Mouse (Mus musculus) cerebellum, postnatal 4 days (tissue): Measurements from ENCODE around the gene Esrrg.
A peak's percentile ranks its signal among the peaks of the same experiment; 100 is the strongest.

Experiments used
- DNase-seq, 2 experiments: peaks; one replicate each; pipeline ENCODE4 v3.0.0; 2022; ENCODE audit warnings: low spot score in 2 of 2, mixed read lengths in 1 of 2

The Esrrg gene

GRCm38 (mm10) chr1:187770234-187770633 is 161.6 kb downstream of the Esrrg start:
- DNase-seq: no peak

- no peak for DNase-seq
Measured at GRCm38 (mm10) chr1:187771067-187771466, 162.5 kb downstream of the Esrrg start.

GRCm38 (mm10) chr1:187779589-187780178 is 171.1 kb downstream of the Esrrg start:
- no peak for DNase-seq

GRCm38 (mm10) chr1:187785226-187785625 is 176.6 kb downstream of the Esrrg start:
- DNase-seq: no peak

GRCm38 (mm10) chr1:187787055-187788016 is 178.7 kb downstream of the Esrrg start:
- DNase-seq: no peak

GRCm38 (mm10) chr1:187794240-187794930 is 185.8 kb downstream of the Esrrg start:
- DNase-seq: no peak

GRCm38 (mm10) chr1:187795551-187795950 is 187.0 kb downstream of the Esrrg start:
- no peak for DNase-seq

- peak in 1 of 2 experiments; percentile 17 for DNase-seq
Measured at GRCm38 (mm10) chr1:187799300-187799699, 190.7 kb downstream of the Esrrg start.

GRCm38 (mm10) chr1:187800761-187801160 is 192.2 kb downstream of the Esrrg start:
- DNase-seq: no peak

- DNase-seq: no peak
Measured at GRCm38 (mm10) chr1:187803566-187803965, 195.0 kb downstream of the Esrrg start.

GRCm38 (mm10) chr1:187803997-187804396 is 195.4 kb downstream of the Esrrg start:
- no peak for DNase-seq

GRCm38 (mm10) chr1:187805001-187805400 is 196.4 kb downstream of the Esrrg start:
- no peak for DNase-seq

GRCm38 (mm10) chr1:187807477-187808390 is 199.1 kb downstream of the Esrrg start:
- DNase-seq: no peak

GRCm38 (mm10) chr1:187808391-187808922 is 199.9 kb downstream of the Esrrg start:
- DNase-seq: no peak

GRCm38 (mm10) chr1:187809546-187809945 is 201.0 kb downstream of the Esrrg start:
- DNase-seq: no peak

GRCm38 (mm10) chr1:187819406-187819805 is 210.8 kb downstream of the Esrrg start:
- DNase-seq: no peak

GRCm38 (mm10) chr1:187821368-187821811 is 212.8 kb downstream of the Esrrg start:
- no peak for DNase-seq

GRCm38 (mm10) chr1:187823351-187823750 is 214.8 kb downstream of the Esrrg start:
- DNase-seq: no peak

- no peak for DNase-seq
Measured at GRCm38 (mm10) chr1:187825421-187826097, 217.0 kb downstream of the Esrrg start.

GRCm38 (mm10) chr1:187826140-187826539 is 217.5 kb downstream of the Esrrg start:
- no peak for DNase-seq
